Mouse (Mus musculus) CH12.LX (cell line): Measurements from ENCODE around the gene Gm20661.

Source experiments
- CHD2 ChIP-seq: IDR thresholded peaks from 2 replicates; pipeline ENCODE4 v1.6.1; 2011; ENCODE audit warnings: low read length, improper control_type of control experiment
- CTCF ChIP-seq, 2 experiments: IDR thresholded peaks in 1 of 2; conservative IDR thresholded peaks in 1 of 2; 2 replicates each; pipeline ENCODE4 v1.5.1; 2011 to 2012; ENCODE audit warnings: low read depth in 2 of 2, low read length in 2 of 2, improper control_type of control experiment in 1 of 2, inconsistent platforms in 1 of 2, mild to moderate bottlenecking in 1 of 2, moderate library complexity in 1 of 2
- TCF12 ChIP-seq: IDR thresholded peaks from 2 replicates; pipeline ENCODE4 v1.6.1; 2014; ENCODE audit warnings: low read depth, mild to moderate bottlenecking, inconsistent platforms, low read length, improper control_type of control experiment
- ZMIZ1 ChIP-seq: IDR thresholded peaks from 2 replicates; pipeline ENCODE4 v1.6.1; 2012; ENCODE audit warnings: low read depth, mild to moderate bottlenecking, inconsistent platforms, low read length, improper control_type of control experiment

DNA sequence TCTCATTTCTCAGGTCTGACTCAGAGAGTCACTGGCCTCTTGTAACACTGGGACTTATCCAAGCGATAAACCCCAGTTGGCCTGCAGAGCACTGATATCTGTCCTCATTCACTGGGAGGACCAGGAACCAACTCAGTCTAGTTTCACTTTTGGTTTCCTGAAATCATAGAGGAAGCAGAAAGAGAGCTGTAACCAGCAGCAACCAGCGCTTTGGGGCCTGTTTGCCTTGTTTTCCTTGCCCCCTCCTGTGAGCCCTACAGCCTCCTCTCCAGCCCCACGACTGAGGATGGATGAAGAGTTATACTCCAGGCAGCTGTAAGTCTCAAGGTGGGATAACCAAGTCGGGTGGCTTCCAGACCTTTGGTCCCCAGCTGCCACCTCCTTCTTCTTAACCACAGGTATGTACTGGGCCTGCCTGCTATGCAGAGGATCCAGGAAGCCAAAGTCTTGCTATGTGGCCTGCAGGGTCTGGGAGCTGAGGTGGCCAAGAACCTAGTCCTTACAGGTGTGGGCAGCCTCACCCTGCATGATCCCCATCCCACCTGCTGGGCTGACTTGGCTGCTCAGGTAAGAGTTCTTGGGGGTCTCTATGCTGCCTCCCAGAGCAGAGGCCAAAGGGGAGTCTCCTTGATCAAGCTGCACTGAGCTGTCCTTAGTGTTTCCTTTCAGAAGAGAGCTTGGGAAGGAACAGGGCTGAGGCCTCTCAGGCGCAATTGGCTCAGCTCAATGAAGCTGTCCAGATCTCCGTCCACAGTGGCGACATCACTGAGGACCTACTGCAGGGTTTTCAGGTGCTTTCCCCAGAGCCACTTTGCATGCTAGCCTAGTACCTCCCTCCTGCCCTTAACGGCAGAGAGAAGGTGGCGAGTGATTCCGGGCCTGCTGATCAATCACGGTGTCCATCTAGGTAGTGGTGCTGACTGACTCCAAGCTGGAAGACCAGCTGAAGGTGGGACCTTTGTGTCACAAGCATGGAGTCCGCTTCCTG lies 7.2 kb upstream of the Gm20661 start, which contains the start of gene Uba7:
- TF ChIP-seq CTCF (conservative IDR thresholded peaks at IDR 0.05 in 1 of 2, IDR thresholded peaks at IDR 0.05 in 1 of 2; ENCODE audit: low read depth in 2 of 2, low read length in 2 of 2), result no peak
- peak; percentile 64; the same call in 1 of the 2 replicates for TF ChIP-seq ZMIZ1
- TF ChIP-seq CHD2, result no peak
- peak; percentile 66; the same call in 1 of the 2 replicates for TF ChIP-seq TCF12
